Mouse (Mus musculus): ENCODE measurements around the gene Dhx16.

The Dhx16 gene

DNA sequence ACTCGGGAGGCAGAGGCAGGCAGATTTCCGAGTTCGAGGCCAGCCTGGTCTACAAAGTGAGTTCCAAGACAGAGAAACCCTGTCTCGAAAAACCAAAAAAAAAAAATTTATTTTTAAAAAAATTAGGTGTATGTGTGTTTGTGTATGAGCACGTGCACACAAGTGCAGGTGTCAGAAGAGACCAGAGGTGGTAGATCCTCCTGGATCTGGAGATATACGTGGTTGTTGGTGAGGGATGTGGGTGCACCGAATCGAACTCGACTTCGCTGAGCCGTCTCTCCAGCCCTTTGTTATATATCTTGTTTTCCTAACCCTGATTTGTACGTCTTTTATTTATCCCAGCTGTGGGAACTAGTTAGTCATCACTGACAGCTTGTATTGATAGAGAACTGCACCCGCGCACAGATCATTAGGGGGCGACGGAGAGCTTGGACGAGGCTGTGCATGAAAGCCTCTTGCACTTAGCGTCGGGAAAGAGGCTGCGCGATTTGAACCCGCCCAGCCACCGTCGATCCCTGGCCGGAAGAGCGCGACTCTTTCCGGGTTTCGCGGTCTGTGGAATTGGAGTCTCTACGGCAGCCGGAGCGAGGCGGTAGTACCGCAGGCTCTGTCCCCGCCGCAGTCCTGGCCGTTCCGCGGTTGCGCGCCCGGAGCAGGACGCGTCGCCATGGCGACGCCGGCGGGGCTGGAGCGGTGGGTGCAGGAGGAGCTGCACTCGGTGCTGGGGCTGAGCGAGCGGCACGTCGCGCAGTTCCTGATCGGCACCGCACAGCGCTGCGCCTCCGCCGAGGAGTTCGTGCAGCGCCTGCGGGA is at the start of gene Dhx16:
Gene Dhx16, plus strand, starts transcription at position 575 of the 813 bp plus-strand sequence.
- DNase-seq = peak; percentile 99

DNA sequence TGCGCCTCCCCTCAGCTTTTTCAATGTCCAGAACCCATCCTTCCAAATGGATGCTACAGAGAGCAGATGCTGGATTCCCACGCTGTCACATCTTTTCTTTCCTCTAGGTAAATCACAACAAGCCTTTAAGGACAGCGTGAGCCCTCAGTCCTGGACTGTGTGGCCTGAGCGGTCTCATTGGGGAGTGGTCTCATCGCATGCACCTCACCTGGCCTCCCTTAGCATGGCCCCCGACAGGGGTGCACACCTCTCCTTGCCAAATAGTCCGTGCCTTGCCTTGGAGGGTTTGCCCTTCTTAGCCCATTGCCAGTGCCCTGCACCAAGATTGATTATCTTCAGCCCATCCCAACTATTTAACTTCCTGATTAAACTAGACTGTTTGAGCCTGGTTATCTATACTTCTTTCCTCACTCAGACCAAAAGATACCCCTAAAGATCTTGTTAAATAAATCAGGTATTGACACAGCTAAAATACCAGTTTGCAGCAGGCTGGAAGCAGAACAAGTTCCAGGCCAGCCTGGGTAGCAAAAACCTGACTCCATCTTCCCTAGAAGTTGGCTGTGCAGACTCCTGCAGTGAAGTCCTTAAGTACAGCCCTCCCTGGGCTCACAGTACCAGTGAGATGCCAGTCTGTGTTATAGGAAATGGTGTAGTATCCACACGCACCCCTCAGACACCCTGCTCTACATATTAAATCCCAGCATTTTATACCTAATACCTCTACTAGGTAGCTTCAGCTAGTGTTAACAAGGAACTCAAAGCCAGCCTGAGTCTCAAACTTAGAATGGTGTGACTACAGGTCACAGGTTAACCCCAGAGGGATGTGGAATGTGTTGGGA is 47.0 kb upstream of the Dhx16 start:
- DNase-seq = no peak

GRCm38 (mm10) chr17:35833239-35833751 is 46.3 kb upstream of the Dhx16 start:
- peak; percentile 94 for DNase-seq

DNA sequence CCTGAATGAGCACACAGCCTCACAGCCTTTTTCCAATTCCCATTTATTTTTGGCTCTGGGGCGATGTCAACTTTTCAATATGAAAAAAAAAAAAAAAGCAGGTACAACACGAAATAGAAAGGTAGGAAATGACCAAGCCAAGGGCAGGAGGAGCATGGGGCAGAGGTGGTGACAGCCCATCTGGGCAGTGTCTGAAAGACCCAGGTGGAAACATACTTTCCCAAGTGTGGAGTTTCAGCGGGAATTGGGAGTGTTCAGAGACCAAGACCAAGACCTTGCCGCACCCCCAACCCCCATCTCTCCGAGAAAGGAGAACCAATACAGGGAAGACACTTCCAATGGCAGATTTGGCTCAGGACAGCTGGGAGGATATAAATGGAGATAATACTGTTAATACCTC is 45.7 kb upstream of the Dhx16 start:
- no peak for DNase-seq

DNA sequence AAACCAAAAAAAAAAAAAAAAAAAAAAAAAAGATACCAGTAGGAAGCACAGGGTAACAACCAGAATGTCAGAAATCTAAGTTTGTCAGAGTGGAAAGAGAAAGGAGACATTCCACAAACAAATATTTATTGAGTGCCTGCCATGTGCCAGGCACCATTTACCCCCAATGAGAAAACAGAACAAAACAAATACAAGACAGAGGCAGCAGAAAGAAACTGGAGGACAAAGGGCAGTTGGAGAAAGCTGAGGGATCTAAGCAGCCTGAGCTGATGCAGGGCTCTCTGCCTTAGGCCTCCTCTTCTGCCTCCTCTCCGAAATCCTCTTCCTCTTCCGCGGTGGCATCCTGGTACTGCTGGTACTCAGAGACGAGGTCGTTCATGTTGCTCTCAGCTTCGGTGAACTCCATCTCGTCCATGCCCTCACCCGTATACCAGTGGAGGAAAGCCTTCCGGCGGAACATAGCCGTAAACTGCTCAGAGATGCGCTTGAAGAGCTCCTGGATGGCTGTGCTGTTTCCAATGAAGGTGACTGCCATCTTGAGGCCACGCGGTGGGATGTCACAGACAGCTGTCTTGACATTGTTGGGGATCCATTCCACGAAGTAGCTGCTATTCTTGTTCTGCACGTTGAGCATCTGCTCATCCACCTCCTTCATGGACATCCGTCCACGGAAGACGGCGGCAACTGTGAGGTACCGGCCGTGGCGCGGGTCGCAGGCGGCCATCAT is 44.8 kb upstream of the Dhx16 start:
- DNase-seq = no peak

- peak; percentile 95 for DNase-seq
Measured at GRCm38 (mm10) chr17:35835424-35836140, 44.0 kb upstream of the Dhx16 start.

- DNase-seq = peak; percentile 98
Measured at GRCm38 (mm10) chr17:35836178-35836965, 43.2 kb upstream of the Dhx16 start.

- peak; percentile 99 for DNase-seq
Measured at GRCm38 (mm10) chr17:35836991-35837422, 42.6 kb upstream of the Dhx16 start.

DNA sequence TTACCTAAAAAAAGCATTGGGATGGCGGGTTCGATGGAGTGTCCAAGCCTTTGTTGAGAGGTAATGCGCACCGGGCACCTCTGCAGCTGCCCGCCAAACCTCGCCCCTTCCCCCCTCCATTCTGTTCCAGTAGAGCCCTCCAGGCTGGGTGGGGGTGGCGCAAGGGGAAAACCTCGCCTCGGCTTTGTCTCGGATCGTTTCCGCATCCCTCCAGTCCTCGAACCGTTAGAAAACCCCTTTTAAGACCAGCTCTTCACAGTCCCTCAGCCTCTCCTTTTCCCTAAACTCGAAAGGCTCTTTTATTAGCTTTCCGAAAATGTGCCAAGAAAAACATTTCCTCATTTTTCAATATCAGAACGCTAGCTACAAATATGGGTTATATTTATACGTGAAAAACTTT is 42.1 kb upstream of the Dhx16 start:
- DNase-seq = peak; percentile 95

DNA sequence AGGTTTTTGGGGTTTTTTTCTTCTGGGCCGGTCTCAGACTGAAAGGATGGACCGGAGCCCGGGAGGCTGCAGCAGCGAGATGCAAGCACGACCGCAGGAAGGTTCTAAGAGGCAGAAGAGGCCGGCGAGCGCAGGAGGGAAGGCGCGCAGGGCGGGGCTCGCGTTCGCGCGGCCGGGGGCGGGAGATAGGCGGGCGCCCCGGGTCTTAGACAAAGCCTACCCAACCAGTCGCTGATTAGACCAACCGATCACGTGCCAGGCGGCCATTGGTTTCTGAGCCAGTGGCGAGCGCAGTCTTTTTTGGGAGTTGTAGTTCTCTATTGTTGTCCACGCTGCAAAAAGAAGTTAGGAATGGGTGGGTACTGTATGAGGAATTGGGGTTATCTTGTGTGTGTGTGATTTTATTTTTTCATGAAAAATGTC is 41.5 kb upstream of the Dhx16 start, which contains the start of gene Tubb5:
Gene Tubb5, minus strand, starts transcription at position 185 of the 423 bp plus-strand sequence.
- DNase-seq = peak; percentile 100

DNA sequence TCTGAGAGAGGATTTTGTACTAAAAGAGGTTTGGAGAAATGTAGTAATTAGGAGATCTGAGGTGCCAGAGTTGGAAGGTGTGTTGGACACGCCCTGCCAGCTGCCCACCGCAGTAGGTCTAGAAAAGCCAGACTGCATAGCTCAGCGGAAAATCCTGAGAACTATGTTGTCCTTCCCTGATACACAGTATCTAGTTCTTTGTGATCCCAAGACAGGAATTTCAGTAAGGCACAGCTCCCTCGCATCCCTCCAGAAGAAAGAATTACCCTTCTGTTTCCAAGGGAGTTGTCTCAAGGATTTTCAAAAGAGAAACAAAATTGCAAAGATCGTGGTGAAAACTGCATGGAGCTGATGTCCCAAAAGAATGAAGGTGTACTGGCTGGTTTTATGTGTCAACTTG is 41.0 kb upstream of the Dhx16 start:
- DNase-seq = no peak

DNA sequence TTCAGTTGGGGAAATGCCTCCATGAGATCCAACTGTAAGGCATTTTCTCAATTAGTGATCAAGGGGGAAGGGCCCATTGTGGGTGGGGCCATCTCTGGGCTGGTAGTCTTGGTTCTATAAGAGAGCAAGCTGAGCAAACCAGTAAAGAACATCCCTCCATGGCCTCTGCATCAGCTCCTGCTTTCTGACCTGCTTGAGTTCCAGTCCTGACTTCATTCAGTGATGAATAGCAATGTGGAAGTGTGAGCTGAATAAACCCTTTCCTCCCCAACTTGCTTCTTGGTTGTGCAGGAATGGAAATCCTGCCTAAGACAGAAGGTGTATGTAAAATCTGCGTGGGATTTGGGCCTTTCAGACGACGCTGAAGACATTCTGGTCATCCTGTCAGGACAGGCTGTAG is 40.6 kb upstream of the Dhx16 start:
- peak; percentile 93 for DNase-seq

GRCm38 (mm10) chr17:35840561-35840960 is 39.1 kb upstream of the Dhx16 start:
- DNase-seq = no peak

- DNase-seq = peak; percentile 100
Measured at GRCm38 (mm10) chr17:35841076-35841950, 38.3 kb upstream of the Dhx16 start, which contains the start of gene Mdc1. TSS of gene Mdc1 (plus strand) at chr17:35841515.

GRCm38 (mm10) chr17:35842006-35842405 is 37.6 kb upstream of the Dhx16 start:
- DNase-seq = peak; percentile 93

- DNase-seq = no peak
Measured at GRCm38 (mm10) chr17:35843514-35843913, 36.1 kb upstream of the Dhx16 start.

DNA sequence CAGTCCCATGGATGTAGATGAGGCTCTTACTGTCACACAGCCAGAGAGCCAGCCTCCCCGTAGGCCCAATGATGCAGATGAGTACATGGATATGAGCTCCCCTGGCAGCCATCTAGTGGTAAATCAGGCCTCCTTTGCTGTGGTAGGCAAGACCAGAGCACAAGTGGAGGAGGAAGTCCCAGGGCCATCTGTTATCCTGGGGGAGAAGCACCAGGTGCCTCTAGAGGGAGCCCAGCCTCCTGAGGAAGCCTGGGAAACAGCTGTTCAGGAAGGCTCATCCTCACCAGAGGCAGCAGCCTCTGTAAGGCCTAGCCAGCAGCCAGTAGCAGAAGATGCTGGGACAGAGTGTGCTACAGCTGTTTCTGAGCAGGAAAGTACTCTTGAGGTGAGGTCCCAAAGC is 31.5 kb upstream of the Dhx16 start:
- DNase-seq = no peak

GRCm38 (mm10) chr17:35850974-35851373 is 28.6 kb upstream of the Dhx16 start:
- DNase-seq = no peak

DNA sequence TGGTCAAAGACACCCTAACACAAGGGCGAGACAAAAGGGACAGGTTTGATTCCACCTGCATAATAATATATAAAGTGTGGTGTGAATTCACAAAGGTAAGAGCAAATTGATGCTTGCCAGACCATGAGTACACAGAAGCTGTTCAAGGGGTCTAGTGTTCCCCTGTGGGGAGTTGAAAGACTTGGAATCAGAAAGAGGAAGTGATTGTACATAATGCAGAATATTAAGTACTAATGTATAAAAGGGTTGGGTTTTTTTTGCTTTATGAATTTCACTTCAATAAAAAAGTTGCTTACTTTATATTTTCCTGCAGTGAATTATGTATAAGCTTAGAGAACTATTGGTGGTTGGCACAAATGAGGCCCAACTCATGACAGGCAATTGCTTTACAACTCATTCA is 20.2 kb upstream of the Dhx16 start:
- DNase-seq = no peak

- DNase-seq = no peak
Measured at GRCm38 (mm10) chr17:35859835-35860234, 19.8 kb upstream of the Dhx16 start.
